Mouse (Mus musculus): ENCODE measurements at regions not wholly inside any gene's neighbourhood (a gene's known extent, or its start where the extent isn't known, plus 50 kb on each side); places are given as distances from the start of the nearest gene placed in this dataset.

DNA sequence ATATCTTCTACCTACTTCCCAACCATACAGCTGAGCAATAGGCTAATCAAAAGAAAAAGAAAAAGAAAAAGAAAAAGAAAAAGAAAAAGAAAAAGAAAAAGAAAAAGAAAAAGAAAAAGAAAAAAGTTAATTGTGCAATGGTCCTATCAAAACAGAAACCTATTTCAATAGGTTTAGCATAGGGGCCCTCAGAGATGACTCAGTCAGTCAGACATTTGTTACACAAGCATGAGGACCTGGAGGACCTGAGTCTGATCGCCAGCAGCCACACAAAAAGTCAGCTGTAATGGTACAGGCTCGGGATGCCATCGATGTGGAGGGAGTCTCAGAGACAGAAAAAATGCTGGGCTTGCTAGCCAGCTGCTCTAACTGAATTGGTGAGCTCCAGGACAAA, 197.9 kb downstream of the Actr3 start:
- H3K4me3 ChIP-seq (ENCODE audit: low read depth, low read length), result no peak overlapping the region
- H3K9ac ChIP-seq (replicated peaks; ENCODE audit: low read depth, low read length), result no peak overlapping the region
- H3K4me1 ChIP-seq (ENCODE audit: control insufficient read depth, insufficient read depth), result no peaks in the 10 kb centered on the region
- H3K36me3 ChIP-seq (replicated peaks; ENCODE audit: control insufficient read depth, insufficient read depth, low read length), result no peaks in the 10 kb centered on the region
- no peak overlapping the region for H3K27ac ChIP-seq (ENCODE audit: low read depth)
- no peak for ATAC-seq (ENCODE audit: insufficient read depth, low read depth)
- H3K27me3 ChIP-seq (ENCODE audit: control insufficient read depth, insufficient read depth, low read length), result no peaks in the 10 kb centered on the region
- 75% methylated on average over 3 of the region's 3 CpGs for WGBS
- H3K4me2 ChIP-seq (ENCODE audit: low read depth, low read length), result no peak overlapping the region
- DNase-seq (ENCODE audit: low spot score), result no peak
- TF ChIP-seq CTCF (IDR thresholded peaks at IDR 0.05; ENCODE audit: low read depth), result no peak
- TF ChIP-seq EP300 (IDR thresholded peaks at IDR 0.05; ENCODE audit: low read depth), result no peak
- peaks cover 12% of the 10 kb centered on the region for H3K9me3 ChIP-seq (replicated peaks; ENCODE audit: control insufficient read depth, low read length)

DNA sequence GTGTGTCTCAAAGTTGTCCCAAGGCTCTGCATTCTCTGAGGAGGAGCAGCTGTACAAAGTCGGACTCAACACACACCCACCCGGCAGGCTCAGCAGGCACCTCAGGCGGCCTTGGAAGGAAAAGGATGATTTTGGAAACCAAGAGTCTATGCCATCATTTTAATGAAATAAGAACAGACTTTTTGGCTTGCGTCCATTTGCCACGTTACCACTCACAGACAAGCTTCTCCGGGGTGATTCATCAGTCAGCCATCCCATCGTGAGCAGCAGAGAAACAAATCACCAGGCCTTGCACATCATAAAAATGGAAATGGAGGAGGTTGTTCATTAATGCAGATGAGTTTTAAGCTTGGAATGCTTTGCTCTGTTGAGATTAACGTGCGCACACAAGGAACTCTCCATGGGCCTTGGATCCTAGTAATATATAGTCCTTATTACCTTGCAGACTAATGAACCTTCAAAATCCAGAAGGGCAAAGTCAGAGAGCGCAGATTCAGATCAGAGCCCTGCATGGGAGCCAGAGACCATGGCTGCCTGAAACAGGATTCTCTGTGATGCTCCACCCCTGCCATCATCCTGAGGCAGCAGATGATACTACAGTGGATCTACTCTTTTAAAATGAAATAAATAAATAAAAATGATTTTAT, 198.5 kb downstream of the Actr3 start:
- Histone ChIP-seq H3K4me3 (ENCODE audit: low read depth, low read length) (no peak overlapping the region), H3K9ac (replicated peaks; ENCODE audit: low read depth, low read length) (no peak overlapping the region), H3K36me3 (replicated peaks; ENCODE audit: control insufficient read depth, insufficient read depth, low read length) (no peaks in the 10 kb centered on the region), H3K4me2 (ENCODE audit: low read depth, low read length) (no peak overlapping the region), H3K4me1 (ENCODE audit: control insufficient read depth, insufficient read depth) (no peaks in the 10 kb centered on the region), H3K27ac (ENCODE audit: low read depth) (no peak overlapping the region), H3K9me3 (replicated peaks; ENCODE audit: control insufficient read depth, low read length) (peaks cover 8% of the 10 kb centered on the region), H3K27me3 (ENCODE audit: control insufficient read depth, insufficient read depth, low read length) (no peaks in the 10 kb centered on the region)
- TF ChIP-seq CTCF (IDR thresholded peaks at IDR 0.05; ENCODE audit: low read depth), result no peak
- ATAC-seq (ENCODE audit: insufficient read depth, low read depth) (no peak), DNase-seq (ENCODE audit: low spot score) (no peak)
- WGBS, result 81% methylated on average over 10 of the region's 10 CpGs

DNA sequence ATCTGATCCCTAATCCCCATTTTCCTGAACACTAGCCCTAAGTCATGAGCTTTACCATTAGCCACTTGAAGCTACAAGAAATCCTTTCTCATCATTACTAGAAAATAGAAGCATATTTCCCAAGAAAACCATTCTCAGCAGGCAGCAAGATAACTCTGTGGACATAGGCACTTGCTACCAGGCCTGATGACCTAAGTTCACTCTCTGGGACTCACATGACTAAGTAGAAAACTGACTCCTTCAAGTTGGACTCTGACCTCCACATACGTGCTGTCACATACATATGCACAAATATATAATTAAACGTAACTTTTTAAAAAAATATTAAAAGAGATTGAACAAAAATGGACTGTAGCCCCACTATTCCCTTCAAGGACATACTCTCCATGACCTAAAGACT, 200.8 kb downstream of the Actr3 start:
- peaks cover 8% of the 10 kb centered on the region for H3K9me3 ChIP-seq (replicated peaks; ENCODE audit: control insufficient read depth, low read length)
- ATAC-seq (ENCODE audit: insufficient read depth, low read depth), result no peak
- no peak overlapping the region for H3K9ac ChIP-seq (replicated peaks; ENCODE audit: low read depth, low read length)
- no peaks in the 10 kb centered on the region for H3K27me3 ChIP-seq (ENCODE audit: control insufficient read depth, insufficient read depth, low read length)
- no peak overlapping the region for H3K27ac ChIP-seq (ENCODE audit: low read depth)
- WGBS, result 58% methylated on average over 2 of the region's 2 CpGs
- TF ChIP-seq EP300 (IDR thresholded peaks at IDR 0.05; ENCODE audit: low read depth) (no peak), CTCF (IDR thresholded peaks at IDR 0.05; ENCODE audit: low read depth) (no peak)
- H3K36me3 ChIP-seq (replicated peaks; ENCODE audit: control insufficient read depth, insufficient read depth, low read length), result no peaks in the 10 kb centered on the region
- no peak for DNase-seq (ENCODE audit: low spot score)
- H3K4me1 ChIP-seq (ENCODE audit: control insufficient read depth, insufficient read depth), result no peaks in the 10 kb centered on the region
- H3K4me2 ChIP-seq (ENCODE audit: low read depth, low read length), result no peak overlapping the region
- H3K4me3 ChIP-seq (ENCODE audit: low read depth, low read length), result no peak overlapping the region

DNA sequence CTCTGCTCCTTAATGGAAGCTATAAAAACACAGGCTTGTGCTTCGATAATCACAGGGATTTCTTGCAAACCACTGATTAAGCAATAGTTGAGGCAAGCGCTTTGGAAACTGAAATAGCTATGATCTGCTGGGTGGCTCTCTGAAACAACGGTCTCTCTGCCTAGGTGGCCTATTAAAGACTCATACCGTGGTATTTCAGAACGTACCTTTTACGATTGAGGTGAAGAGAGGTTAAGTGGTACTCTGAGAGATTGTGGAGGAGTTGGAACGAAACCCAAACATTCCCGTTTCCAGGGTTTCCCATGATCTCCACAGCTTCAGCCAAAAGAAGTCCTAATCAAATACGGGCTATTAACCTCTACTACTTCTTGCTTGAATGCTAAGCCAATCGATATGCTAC, 212.2 kb downstream of the Actr3 start:
- no peaks in the 10 kb centered on the region for H3K36me3 ChIP-seq (replicated peaks; ENCODE audit: control insufficient read depth, insufficient read depth, low read length)
- no peaks in the 10 kb centered on the region for H3K27me3 ChIP-seq (ENCODE audit: control insufficient read depth, insufficient read depth, low read length)
- no peak overlapping the region for H3K4me3 ChIP-seq (ENCODE audit: low read depth, low read length)
- H3K4me1 ChIP-seq (ENCODE audit: control insufficient read depth, insufficient read depth), result no peaks in the 10 kb centered on the region
- TF ChIP-seq EP300 (IDR thresholded peaks at IDR 0.05; ENCODE audit: low read depth), result no peak
- TF ChIP-seq CTCF (IDR thresholded peaks at IDR 0.05; ENCODE audit: low read depth), result no peak
- no peak overlapping the region for H3K27ac ChIP-seq (ENCODE audit: low read depth)
- no peak overlapping the region for H3K4me2 ChIP-seq (ENCODE audit: low read depth, low read length)
- ATAC-seq (ENCODE audit: insufficient read depth, low read depth), result no peak
- 76% methylated on average over 10 of the region's 10 CpGs for WGBS
- no peak overlapping the region for H3K9ac ChIP-seq (replicated peaks; ENCODE audit: low read depth, low read length)
- no peaks in the 10 kb centered on the region for H3K9me3 ChIP-seq (replicated peaks; ENCODE audit: control insufficient read depth, low read length)
- DNase-seq (ENCODE audit: low spot score), result no peak

DNA sequence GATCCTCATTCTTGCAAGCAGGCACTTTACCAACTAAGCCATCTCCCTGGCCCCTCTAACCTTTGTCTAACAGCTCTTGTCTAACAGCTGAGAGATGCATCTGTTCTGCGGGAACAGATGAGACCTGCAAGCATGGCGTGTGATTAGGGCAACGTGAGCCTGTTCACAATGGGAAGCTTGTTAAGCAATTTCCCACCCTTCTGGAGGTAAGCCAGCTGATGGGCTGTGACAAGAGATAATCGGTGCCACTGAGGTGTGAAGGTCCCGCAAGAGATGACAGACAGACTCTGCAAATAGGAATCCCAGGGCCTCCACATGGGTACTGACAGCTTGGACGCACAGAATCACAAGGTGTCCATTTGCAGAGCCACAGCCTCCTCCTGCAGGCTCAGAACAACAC, 219.3 kb downstream of the Actr3 start:
- no peaks in the 10 kb centered on the region for H3K4me1 ChIP-seq (ENCODE audit: control insufficient read depth, insufficient read depth)
- ATAC-seq (ENCODE audit: insufficient read depth, low read depth), result no peak
- H3K36me3 ChIP-seq (replicated peaks; ENCODE audit: control insufficient read depth, insufficient read depth, low read length), result no peaks in the 10 kb centered on the region
- H3K9me3 ChIP-seq (replicated peaks; ENCODE audit: control insufficient read depth, low read length), result peaks cover 4% of the 10 kb centered on the region; the same call in 1 of the 2 replicates
- no peak overlapping the region for H3K27ac ChIP-seq (ENCODE audit: low read depth)
- no peak overlapping the region for H3K9ac ChIP-seq (replicated peaks; ENCODE audit: low read depth, low read length)
- TF ChIP-seq CTCF (IDR thresholded peaks at IDR 0.05; ENCODE audit: low read depth) (no peak), EP300 (IDR thresholded peaks at IDR 0.05; ENCODE audit: low read depth) (no peak)
- WGBS, result 53% methylated on average over 6 of the region's 6 CpGs
- H3K4me2 ChIP-seq (ENCODE audit: low read depth, low read length), result no peak overlapping the region
- no peaks in the 10 kb centered on the region for H3K27me3 ChIP-seq (ENCODE audit: control insufficient read depth, insufficient read depth, low read length)
- no peak for DNase-seq (ENCODE audit: low spot score)
- H3K4me3 ChIP-seq (ENCODE audit: low read depth, low read length), result no peak overlapping the region

DNA sequence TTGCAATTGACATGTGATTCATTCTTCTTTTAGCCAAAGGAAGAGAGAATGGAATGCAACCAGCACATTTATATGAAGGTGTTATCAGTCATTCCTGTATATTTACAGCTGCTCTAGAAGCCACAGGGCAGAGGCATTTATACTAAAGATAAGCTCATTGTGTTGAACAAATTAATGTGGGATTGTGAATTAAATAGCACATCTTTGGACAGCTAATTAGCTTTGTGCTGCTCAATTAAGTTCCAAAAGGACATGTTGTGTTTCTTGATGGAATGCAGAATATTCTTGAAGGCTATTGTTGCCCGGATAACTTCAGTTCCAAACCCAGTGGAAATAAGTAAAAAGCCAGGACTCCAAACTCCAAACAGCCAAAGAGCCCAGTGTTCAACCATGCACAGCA, 248.4 kb downstream of the Actr3 start:
- Histone ChIP-seq H3K36me3 (replicated peaks; ENCODE audit: control insufficient read depth, insufficient read depth, low read length) (no peaks in the 10 kb centered on the region), H3K9ac (replicated peaks; ENCODE audit: low read depth, low read length) (no peak overlapping the region), H3K4me1 (ENCODE audit: control insufficient read depth, insufficient read depth) (no peaks in the 10 kb centered on the region), H3K4me2 (ENCODE audit: low read depth, low read length) (no peak overlapping the region), H3K27me3 (ENCODE audit: control insufficient read depth, insufficient read depth, low read length) (no peaks in the 10 kb centered on the region), H3K9me3 (replicated peaks; ENCODE audit: control insufficient read depth, low read length) (no peaks in the 10 kb centered on the region), H3K4me3 (ENCODE audit: low read depth, low read length) (no peak overlapping the region), H3K27ac (ENCODE audit: low read depth) (no peak overlapping the region)
- TF ChIP-seq CTCF (IDR thresholded peaks at IDR 0.05; ENCODE audit: low read depth), result no peak
- TF ChIP-seq EP300 (IDR thresholded peaks at IDR 0.05; ENCODE audit: low read depth), result no peak
- ATAC-seq (ENCODE audit: insufficient read depth, low read depth) (no peak), DNase-seq (ENCODE audit: low spot score) (no peak)
- WGBS, result 86% methylated on average over 1 of the region's 1 CpGs
